Mouse (Mus musculus) lung, adult 18-20 months (tissue): Measurements from ENCODE around the gene Olfr1143.

Experiments used
- DNase-seq, 2 experiments: peaks; one replicate each; pipeline ENCODE4 v3.0.0; 2022; ENCODE audit warnings: mixed read lengths in 2 of 2

The Olfr1143 gene

DNA sequence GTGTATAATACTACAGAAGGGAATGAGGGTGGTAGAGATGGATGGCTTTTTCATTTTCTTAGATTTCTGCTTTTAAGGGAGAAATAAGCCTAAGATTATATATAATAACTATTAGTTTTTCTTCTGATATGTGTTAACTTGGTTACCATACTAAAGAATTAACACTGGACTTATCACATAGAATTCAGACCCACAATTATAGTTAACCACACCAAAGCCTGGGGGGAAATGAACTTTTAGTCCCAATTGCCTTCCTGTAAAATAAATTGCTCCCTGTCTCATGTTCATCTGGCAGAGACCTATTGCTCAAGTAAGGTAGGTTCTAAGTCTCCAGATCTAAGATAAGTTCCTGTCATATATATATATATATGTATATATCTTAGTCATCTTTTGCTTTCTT, at the start of gene Olfr1143:
Gene Olfr1143 (plus strand): TSS at position 301 of the 400 bp plus-strand sequence.
- no peak for DNase-seq

DNA sequence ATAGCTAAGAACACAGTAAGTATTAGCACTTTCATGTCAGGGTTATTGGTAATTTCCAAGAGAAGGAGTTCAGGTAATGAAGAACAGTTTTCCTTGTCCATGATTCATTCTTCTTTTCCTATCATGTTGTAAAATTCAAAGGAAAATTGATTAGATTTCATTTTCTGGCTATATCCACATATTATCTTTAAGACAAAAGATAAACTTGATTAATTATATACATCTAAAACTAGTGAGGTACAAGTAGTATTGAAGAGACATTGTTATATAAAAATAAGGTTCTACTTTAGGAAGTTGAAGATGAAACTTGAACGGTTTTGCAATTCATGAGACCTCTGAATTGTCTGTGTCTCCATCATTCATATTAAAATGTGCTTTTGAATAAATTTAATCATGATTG, 46.5 kb upstream of the Olfr1143 start, which contains the start of gene Olfr1141:
Gene Olfr1141 (minus strand): TSS at position 101 of the 400 bp plus-strand sequence.
- DNase-seq, result no peak

DNA sequence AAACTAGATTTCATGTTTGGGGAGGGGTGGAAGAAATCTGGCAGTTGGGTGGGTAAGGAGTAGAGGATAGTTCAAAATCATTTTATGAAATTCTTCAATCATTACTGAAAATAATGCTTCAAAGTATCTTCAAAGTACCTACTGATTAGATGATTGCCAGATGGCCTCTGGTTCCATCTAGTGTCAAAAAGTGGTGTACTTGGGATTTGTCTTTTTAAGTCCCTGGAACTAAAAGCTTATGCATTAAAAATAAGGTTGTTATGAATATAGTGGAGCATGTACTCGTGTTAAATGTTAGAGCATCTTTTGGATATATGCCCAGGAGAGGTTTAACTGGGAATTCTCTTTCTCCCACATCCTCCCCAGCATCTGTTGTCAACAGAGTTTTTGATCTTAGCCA, 24.2 kb upstream of the Olfr1143 start:
- no peak for DNase-seq

DNA sequence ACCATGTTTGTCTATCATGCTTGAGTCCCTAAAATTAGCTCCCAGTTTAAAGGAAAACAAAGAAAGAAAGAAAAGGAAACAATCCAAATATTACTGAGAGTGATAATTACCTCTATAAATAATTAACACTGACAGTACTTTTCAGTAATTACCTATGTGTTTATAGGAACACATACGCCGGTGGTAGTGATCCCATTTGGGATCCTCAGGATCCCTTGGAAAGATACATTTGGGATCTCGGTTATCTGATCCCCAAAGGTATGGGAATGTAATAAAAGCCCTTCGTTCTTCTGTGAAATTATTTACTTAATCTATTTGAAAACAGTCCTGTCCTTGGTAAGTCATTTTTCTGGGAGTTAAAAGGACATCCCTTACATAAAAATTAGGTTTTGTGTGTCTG, 21.2 kb upstream of the Olfr1143 start, which contains the start of gene Olfr152:
Gene Olfr152 (plus strand): TSS at position 301 of the 400 bp plus-strand sequence.
- DNase-seq, result no peak

DNA sequence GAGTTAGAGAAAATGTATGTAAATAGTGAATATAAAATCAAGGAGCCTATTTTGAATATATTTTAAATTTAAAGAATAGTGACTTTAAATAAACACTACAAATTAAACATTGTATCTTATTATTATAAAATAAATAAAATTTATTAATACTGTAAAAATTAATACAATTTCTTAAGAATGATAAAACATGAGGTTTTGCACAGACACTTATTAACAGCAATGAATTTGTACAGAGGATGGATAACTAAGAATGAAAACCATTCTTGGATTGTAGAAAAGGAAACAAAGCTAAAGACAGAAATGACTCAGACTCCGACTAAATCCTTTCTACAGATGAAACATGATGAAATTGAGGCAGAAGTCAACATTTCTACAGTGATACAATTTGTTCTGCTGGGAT, 9.1 kb downstream of the Olfr1143 start, which contains the start of gene Olfr1145:
Gene Olfr1145 (plus strand): TSS at position 301 of the 400 bp plus-strand sequence.
- DNase-seq, result no peak

DNA sequence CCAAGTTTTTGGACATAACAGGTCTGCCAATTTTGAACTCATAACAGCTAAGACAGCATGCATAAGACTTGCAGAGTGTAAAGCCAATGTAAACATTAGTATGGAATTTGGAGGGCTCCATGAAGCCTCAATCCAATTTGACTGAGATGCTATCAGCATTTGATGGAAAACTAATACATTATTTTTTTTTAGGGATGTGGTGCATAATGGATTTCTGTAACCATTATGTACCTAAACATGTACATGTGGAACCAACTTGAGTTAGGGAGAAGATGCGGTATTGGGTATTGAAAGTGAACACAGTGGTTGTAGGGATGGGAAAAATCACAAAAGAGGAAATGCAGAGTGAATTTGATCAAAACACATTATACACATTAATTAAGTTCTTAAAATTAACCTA, 29.8 kb downstream of the Olfr1143 start, which contains the start of gene Olfr1148:
Gene Olfr1148 (plus strand): TSS at position 301 of the 400 bp plus-strand sequence.
- DNase-seq, result no peak

DNA sequence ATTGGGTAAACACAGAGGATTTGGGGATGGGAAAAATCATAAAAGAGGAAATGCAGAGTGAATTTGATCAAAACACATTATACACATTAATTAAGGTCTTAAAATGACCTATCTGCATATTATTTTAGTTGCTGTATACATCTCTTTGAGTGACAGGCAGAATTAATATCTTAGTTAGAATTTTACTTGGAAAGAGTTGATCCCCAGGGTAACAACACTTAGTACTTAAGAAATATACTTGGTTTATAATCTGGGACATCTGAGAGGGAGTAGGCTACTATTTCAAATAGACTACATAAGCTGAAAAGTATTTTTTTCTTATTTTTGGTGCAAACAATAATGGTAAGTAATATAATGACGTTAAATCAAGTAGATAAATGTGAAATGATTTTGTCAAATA, 43.3 kb downstream of the Olfr1143 start, which contains the start of gene Olfr1150-ps1:
Gene Olfr1150-ps1 (plus strand): TSS at position 301 of the 400 bp plus-strand sequence.
- no peak for DNase-seq
